Mouse (Mus musculus): Measurements from ENCODE around the gene Ppp1r21.

Ppp1r21 gene

GRCm38 (mm10) chr17:88529519-88530235, at the start of gene Ppp1r21:
Ppp1r21 (plus strand) TSS chr17:88530118.
- TF ChIP-seq GATA4 (IDR thresholded peaks at IDR 0.05; ENCODE audit: insufficient replicate concordance, low read length): no peak

GRCm38 (mm10) chr17:88480369-88480768, 49.5 kb upstream of the Ppp1r21 start:
- TF ChIP-seq GATA4 (IDR thresholded peaks at IDR 0.05; ENCODE audit: insufficient replicate concordance, low read length): no peak

- no peak for TF ChIP-seq GATA4 (IDR thresholded peaks at IDR 0.05; ENCODE audit: insufficient replicate concordance, low read length)
These were observed 48.9 kb upstream of the Ppp1r21 start for GRCm38 (mm10) chr17:88481062-88481461.

- TF ChIP-seq GATA4 (IDR thresholded peaks at IDR 0.05; ENCODE audit: insufficient replicate concordance, low read length): no peak
These were observed 48.3 kb upstream of the Ppp1r21 start for GRCm38 (mm10) chr17:88481587-88481986.

- TF ChIP-seq GATA4 (IDR thresholded peaks at IDR 0.05; ENCODE audit: insufficient replicate concordance, low read length): no peak
These were observed 45.4 kb upstream of the Ppp1r21 start for GRCm38 (mm10) chr17:88484539-88484938.

- TF ChIP-seq GATA4 (IDR thresholded peaks at IDR 0.05; ENCODE audit: insufficient replicate concordance, low read length): no peak
These were observed 45.0 kb upstream of the Ppp1r21 start for GRCm38 (mm10) chr17:88484951-88485350.

GRCm38 (mm10) chr17:88490546-88490945, 39.4 kb upstream of the Ppp1r21 start:
- TF ChIP-seq GATA4 (IDR thresholded peaks at IDR 0.05; ENCODE audit: insufficient replicate concordance, low read length): no peak

- TF ChIP-seq GATA4 (IDR thresholded peaks at IDR 0.05; ENCODE audit: insufficient replicate concordance, low read length): no peak
These were observed 38.4 kb upstream of the Ppp1r21 start for GRCm38 (mm10) chr17:88491366-88492106.

GRCm38 (mm10) chr17:88492107-88492460, 37.8 kb upstream of the Ppp1r21 start:
- TF ChIP-seq GATA4 (IDR thresholded peaks at IDR 0.05; ENCODE audit: insufficient replicate concordance, low read length): no peak

GRCm38 (mm10) chr17:88493551-88493950, 36.4 kb upstream of the Ppp1r21 start:
- TF ChIP-seq GATA4 (IDR thresholded peaks at IDR 0.05; ENCODE audit: insufficient replicate concordance, low read length): no peak

- TF ChIP-seq GATA4 (IDR thresholded peaks at IDR 0.05; ENCODE audit: insufficient replicate concordance, low read length): no peak
These were observed 35.7 kb upstream of the Ppp1r21 start for GRCm38 (mm10) chr17:88494121-88494771.

GRCm38 (mm10) chr17:88494772-88495132, 35.2 kb upstream of the Ppp1r21 start:
- no peak for TF ChIP-seq GATA4 (IDR thresholded peaks at IDR 0.05; ENCODE audit: insufficient replicate concordance, low read length)

- TF ChIP-seq GATA4 (IDR thresholded peaks at IDR 0.05; ENCODE audit: insufficient replicate concordance, low read length): no peak
These were observed 31.7 kb upstream of the Ppp1r21 start for GRCm38 (mm10) chr17:88498090-88498682.

- no peak for TF ChIP-seq GATA4 (IDR thresholded peaks at IDR 0.05; ENCODE audit: insufficient replicate concordance, low read length)
These were observed 25.9 kb upstream of the Ppp1r21 start for GRCm38 (mm10) chr17:88504056-88504455.

GRCm38 (mm10) chr17:88505275-88505723, 24.6 kb upstream of the Ppp1r21 start:
- TF ChIP-seq GATA4 (IDR thresholded peaks at IDR 0.05; ENCODE audit: insufficient replicate concordance, low read length): no peak; the same call in 1 of the 2 replicates
